Mouse (Mus musculus): ENCODE measurements around the gene Msi2.

GRCm38 (mm10) chr11:88429680-88430079 lies 288.6 kb downstream of the Msi2 start:
- peak; percentile 65 for TF ChIP-seq CTCF (conservative IDR thresholded peaks at IDR 0.05; ENCODE audit: low read length)
- TF ChIP-seq POU5F1 (IDR thresholded peaks at IDR 0.05; ENCODE audit: borderline replicate concordance, low read length), result no peak

Measured in E14TG2a.4 (cell line).